Mouse (Mus musculus) frontal cortex, postnatal 14 days (tissue): ENCODE results near the gene St7.

ENCODE experiments used
- DNase-seq, 2 experiments: peaks; one replicate each; pipeline ENCODE4 v3.0.0; 2022; ENCODE audit warnings: low spot score in 2 of 2

Gene St7

DNA sequence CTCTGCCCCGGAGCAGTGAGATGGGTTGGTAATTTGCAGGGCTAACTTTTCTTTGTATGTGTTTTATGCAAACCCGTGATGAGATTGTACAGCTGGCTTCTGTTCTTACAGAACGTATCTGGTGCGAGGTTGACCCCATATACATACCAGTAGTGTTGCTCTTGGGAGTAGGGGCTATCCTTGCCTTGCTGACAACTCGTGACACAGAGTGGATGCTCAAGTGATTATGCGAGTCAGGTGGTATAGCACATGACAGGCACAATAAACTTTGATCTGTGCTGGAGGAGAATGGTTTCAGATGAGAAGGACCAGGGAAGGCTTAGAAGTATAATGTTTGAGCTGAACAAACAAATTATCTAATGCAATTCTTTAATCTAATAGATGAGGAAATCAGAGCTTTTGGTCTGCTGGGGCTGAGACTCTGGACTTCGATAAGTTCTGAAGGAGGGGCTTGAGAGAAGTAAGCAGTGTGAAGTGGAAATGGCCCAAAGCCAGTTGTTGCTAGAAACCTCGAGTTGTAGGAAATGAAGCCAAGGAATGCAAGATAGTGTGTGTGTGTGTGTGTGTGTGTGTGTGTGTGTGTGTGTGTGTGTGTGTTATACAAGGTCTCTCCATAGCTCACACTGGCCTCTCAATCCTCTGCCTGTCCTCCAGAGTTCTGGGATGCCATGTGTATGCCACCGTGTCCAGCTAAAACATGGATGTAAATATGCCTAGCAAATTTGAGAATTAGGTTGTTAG, 251.3 kb downstream of the St7 start:
- DNase-seq = no peak

DNA sequence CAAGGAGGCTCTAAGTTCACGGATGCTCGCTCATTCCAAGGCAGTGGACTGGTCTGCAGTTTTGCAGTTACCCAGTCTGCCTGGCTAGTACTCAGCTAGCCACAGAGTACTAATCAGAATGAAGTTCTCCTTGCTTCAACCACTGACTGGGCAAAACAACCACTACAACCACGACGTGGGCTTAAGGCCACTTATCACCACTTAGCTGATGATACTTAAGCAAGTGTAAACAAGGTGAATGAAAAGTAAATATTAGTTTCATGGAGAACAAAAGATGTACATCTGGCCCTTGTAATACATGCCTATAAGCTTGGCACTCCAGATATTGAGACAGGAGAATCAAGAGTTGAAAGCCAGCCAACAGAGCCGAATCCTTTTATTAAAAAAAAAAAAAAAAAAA, 253.7 kb downstream of the St7 start:
- DNase-seq = no peak

DNA sequence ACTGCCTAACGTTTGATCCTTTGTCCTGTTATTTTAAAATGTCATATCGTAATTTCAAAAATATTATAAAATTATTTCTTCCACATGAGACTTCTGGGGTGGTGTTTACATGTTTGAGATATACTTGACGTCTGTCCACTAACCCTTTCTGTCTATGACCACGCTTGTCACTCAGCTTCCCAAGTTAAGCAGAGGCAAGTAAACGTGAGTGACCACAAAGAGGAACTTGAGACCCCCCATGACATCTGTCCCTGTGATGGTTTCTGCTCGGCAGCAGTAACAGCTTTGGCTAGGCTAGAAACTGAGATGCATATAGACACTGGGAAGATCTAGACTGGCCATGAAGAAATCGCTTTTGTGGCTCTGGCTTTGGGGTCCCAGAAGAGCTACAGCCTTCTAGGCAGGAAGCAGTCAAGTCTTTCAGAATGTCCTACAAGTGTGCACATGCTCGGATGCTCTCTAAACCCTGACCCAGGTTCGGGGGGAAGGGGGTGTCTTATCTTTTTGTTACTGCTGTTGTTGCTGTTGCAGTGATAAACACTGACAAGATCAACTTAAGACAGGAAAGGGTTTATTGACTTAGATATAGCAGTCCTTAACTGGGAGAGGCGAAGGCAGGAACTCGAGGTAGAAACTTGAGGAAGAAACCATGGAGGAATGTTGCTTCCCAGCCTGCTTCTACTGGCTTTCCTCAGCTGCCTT, 254.5 kb downstream of the St7 start:
- no peak for DNase-seq

DNA sequence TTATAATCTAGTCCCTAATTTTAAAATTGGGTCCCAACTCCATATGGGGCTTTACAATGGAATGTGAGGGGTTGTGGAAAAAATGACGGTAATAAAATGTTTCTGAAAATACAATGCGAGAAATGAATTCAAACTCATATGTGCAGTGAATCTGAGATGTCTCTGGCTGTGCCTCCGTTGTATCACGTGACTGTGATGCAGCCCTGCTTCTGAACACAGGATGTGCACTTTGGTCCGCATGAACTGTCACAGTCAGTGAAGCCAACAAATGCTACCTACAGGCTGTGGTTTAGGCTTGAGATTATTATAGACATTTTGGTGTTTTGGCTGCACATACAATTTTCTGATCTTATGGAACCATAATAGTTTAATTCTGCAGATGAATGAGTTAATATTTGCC, 256.4 kb downstream of the St7 start:
- no peak for DNase-seq

DNA sequence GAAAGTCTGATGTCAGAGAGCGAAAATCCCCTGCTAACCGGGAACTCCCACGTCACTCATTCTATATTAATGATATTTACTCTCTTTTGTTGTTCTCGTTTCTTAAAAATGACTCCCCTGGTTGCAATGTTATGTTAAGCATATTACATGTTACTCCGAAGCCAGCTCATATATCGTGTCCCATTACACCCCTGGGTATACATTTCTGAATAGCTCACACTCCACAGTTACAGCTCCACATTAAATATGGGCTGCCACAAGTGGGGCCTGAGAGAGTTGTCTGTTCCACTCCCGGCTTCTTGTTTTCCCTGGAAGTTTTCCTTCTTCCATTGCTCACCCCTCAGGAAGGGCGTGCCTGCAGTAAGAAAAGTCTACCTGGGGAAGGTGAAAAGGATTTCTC, 259.0 kb downstream of the St7 start:
- DNase-seq = no peak

DNA sequence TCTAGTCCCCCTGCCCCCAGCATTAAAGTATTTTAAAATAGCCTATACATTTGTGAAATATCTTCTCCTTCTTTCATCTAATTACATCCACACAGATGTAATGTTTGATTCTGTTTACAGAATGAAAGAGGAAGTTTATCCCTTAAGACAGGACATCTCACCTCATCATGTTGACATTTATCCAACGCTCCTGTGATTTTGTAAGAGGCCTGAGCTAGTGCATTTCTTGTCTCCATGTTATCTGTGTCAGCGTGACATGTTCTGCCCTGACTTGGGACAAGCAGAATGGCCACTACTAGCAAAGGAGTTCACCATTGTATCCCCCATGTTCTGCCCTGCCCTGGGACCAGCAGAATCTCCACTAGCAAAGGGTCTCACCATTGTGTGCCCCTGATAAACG, 270.7 kb downstream of the St7 start:
- no peak for DNase-seq

DNA sequence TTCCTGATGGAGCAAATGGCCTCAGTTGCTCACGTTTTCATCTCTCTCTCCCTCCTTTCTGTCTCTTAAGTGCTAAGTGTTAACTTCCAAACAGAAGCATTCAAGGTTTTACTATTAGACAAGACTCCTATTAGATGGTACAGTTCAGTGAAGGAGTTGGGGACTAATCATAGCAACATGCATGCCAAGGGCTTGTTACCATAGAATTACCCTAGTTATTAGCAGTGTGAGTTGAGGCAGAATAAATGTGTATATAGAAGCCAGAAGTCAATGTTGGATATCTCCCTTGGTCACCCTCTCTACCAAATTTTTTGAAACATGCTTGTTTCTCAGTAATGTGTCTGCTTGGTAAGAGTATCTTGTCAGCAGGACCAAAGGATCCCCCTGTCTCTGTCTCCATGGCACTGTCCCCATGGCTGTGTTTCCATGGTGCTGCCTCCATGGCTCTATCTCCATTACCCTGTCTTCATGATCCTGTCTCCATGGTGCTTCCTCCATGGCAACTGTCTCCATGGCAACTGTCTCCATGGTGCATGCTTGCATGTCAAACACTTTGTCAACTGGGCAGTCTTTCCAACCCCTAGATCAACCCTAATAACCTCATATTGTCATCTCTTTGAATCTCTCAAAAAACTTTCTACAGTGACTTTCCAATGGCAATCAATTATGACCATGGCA, 275.9 kb downstream of the St7 start:
- DNase-seq = no peak

DNA sequence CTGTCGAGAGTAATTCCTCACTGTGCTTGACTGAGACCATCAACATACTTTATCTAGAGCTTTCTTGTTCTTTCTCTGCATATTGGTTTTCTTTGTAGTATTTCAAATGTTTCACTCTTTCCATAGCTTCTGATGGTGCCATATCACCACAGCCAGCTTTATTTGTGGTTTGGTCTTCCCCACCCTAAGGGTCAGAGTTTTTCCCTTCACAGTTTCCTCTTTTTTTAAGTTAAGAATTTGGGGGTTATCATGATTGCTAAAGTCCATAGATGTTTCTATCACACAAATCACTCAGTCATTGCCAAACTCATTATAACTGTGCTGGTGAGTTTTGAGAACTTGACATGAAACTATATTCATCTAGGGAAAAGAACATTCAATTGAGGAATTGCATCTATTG, 277.1 kb downstream of the St7 start:
- DNase-seq = no peak

DNA sequence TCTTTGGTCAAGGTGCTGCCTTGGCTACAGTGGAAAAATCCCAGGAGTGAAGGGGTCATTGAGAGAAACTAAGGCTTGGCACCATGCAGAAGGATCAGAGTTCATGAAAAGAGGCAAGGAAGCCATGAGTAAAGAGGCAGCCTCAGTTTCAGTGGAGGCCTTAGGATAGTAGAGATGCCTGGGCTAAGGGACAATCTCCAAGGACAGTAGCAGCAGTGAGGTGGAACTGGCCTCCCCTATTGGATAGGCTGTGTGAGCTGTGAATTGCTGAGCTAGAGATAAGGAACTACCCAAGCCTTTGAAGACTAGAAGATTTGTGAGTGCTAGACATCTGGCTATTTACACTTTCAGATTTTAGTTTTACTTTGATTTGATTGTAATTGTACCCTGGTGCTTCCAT, 278.7 kb downstream of the St7 start:
- no peak for DNase-seq

DNA sequence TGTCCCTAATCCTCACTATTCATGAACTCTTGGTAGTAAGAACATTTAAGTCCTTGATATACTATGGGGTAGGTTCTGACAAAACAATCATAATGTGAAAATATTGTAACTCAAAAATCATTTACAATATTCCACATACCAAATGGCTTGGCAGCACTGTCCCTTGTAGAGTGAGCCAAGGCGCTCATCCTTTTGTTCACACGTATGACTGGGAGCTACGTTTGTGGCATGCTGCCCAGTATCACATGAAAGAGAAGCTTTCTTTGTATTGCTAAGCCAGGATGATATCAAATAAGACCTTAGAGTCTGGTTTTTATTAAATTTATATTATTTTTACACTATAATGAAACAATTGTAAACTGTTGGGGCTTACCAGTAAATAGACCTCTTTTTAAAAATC, 281.7 kb downstream of the St7 start:
- DNase-seq = no peak

DNA sequence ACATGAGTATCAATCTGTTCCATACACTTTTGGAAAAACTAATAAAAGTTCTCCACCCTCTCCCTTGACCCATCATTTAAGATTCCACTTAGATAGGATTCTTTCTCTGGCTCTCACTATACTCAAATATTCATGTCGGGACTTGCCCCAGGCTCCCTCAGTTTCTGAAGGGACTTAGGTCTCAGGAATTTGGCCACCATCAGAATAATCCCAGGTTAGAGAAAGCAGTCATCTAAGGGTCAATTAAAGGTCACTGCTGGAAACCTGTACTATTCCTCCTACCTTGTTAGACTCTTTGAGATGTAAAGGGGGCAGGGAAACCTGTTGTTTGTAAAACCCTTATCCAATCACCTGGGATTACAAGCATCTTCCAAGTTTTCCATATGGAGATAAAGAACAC, 284.4 kb downstream of the St7 start:
- no peak for DNase-seq

DNA sequence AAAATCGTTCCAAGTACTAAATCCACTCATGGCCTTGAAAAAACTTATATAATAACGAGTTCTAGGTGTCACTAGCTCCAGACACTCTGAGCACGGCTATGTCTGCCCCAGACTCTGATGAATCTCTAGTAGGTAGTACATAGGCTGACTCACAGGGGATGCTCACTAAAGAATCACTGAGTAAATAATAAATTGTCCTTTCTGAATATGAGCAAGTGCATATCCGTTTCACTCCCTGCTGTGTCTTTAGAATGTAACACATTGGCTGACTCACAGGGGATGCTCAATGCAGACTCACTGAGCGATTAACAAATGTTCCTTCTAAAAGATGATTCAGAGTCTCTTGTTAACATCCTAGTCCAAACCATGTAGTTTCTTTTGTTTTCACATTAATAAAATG, 285.6 kb downstream of the St7 start:
- DNase-seq = no peak

DNA sequence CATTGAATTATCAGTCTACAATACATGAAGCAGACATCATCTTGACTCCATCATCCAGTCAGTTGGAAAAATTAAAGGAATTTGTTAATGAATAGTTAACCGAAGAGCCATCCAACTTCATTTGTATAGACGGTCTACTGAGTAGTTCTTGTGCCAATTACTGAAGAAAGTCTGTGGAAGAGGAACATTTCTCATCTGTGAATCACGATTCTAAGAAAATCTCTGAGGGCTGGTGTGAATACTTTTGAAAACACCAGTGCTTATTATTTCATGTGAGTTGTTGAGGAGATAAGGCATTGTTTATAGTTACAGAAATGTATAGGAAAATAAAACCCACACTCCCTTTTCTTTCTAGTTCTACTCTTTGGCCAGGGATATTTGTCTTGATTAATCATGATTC, 286.1 kb downstream of the St7 start:
- DNase-seq = no peak

DNA sequence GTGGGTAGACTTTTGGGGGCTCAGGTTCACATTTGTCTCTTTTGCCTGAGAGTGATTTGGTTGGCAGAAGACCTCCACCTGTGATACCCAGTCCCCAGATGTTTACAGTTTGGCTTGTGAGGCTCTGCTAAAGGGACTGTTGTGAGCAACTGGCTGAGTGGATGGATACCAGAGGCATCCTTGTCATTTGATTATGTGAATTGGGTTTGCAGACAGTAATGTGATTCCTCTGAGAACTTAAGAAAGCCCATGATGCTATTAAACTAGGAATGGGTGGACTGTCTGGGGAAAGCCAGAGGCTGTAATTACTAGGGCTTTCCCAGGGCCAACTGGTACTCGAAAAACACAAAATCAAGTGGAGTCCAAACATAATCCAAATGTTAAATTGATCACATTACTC, 286.6 kb downstream of the St7 start:
- DNase-seq = no peak

DNA sequence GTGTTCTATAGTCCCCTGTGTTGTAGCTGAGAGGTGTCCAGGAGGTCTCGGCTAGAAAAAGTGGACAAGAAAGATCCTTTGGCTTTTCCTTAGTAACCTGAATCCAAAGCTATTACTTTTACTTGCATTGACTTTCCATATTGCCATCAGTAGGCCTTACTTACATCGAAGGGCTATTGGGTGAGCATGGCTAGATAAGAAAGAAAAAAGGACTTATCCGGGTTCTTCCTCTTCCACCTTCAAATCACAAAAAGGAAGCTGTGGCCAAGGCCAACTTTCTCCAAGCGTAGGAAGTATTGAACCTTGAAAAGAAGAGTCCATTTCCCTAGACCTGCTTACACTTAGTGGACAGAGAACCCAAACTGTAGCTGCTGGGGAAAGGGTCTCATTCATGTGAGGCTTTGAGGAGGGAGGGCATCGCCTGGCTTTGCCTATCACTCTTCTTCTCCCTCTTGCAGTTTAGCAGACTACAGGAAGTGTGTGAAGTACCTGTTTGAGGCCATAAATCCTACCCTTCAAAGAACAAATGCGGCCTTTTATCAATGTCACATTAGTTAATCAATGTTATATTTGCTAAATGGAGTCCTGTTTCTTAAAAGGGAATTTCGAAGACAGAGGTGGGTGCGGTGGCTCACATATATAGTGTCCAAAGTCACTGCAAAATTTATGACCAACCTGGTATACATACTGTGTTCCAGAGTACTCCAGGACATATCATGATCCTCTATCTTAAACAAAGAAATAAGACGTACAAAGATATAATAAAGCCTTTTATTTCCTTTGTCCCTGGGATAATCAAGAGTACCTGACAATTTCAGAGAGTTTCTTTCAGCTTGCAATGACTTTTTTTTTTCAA, 297.7 kb downstream of the St7 start:
- no peak for DNase-seq

DNA sequence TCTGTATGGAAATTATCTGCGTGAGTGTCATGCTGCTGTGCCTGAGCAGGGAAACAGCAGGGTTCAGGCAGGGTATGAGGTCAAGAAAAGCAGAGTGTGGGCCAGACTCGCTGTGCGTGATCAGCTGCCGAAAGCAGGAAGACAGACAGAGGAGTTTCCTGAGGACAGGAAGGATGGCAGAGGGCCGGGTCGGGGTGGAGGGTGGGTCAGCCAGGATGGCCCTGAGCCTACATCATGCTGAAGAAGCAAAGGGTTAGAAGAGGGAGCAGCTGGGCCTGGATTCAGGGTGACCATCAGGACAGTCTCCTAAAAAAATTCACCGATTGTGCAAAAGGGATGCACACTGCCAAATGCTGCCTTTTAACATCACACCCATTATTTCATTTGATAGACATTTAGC, 298.9 kb downstream of the St7 start:
- DNase-seq = no peak
